Mouse (Mus musculus): ENCODE data around the gene Ngef.

Ngef gene

DNA sequence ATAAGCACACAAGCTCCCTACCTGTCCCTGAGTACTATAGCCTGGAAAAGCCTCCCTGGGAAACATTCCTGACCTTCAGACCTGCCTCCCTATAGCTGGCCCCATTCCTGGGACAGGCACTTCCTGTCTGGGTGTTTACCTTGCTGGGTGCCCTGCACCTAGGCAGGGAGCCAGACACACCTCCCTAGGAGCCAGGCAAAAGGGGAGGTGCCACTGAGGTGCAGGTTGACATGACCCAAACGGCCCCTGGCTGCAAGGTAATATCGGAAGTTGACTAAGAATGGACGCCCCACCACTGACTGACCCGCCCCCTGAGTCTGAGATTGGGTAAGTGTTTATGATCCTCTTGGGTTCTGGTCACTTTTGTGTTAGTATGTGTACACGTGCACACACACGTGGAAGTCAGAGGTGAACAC lies at the start of gene Ngef:
TSS of gene Ngef (minus strand) at position 71 of the 416 bp plus-strand sequence.
- DNase-seq (ENCODE audit: low spot score), result peak; percentile 45

DNA sequence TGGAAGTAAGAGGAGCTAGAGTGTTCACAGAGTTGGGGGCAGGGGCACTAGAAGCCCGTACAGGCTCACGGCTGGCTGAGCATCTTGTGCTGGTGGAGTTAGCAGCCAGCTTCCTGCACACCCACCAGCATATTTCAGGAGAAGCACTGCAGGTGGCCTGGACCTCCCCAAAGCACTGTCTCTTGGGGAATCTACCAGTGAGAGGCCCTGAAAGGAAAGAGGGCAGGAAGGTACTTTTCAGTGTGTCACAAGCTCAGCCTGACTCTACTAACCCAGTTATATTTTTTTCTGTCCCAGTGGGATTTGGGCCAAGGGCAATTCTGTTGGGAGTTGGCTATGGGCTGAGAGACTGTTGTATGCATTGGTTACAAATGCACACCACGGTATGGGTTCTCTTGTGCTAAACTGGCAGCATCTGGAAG lies 48.2 kb upstream of the Ngef start:
- no peak for DNase-seq (ENCODE audit: low spot score)

- DNase-seq (ENCODE audit: low spot score), result no peak
Measured at GRCm38 (mm10) chr1:87621146-87621857, 47.6 kb upstream of the Ngef start.

GRCm38 (mm10) chr1:87620693-87621092 lies 47.0 kb upstream of the Ngef start:
- no peak for DNase-seq (ENCODE audit: low spot score)

- DNase-seq (ENCODE audit: low spot score), result no peak
Measured at GRCm38 (mm10) chr1:87620211-87620668, 46.6 kb upstream of the Ngef start, which contains the start of gene Inpp5d. Gene Inpp5d, plus strand, starts transcription at chr1:87620312.

DNA sequence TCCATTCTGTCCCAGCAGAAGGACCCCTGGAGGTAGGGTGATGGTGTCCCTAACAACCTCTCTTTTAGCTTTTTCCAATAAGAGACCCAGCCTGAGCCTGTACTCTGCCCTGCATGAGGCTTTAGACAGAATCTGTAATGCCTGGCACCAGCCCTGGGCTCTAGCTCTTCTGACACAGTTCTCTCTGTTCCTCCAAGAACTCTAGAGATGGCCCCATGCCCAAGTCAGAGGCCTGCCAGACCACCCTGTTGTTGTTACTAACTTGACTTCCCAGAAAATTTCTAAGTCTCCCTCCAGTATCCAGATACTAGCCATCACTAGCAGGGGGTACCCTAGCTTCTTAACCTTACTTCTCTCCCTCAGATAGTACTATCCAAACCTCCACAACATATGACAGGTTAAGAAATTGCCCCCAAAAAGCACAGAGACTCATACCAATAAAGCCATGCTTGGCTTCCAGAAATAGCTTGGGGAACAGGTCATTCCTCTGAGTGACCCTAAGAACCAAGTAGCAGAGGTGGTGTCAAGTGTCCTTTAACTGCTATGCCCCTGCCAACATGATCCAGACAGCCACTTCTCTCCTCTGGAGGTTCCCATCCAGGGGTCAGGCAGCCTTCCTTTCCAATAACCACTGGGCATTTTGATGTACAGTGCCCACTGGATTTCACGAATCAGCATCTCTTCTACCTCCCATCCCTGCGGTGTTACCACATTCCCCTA lies 41.1 kb upstream of the Ngef start:
- DNase-seq (ENCODE audit: low spot score), result no peak

DNA sequence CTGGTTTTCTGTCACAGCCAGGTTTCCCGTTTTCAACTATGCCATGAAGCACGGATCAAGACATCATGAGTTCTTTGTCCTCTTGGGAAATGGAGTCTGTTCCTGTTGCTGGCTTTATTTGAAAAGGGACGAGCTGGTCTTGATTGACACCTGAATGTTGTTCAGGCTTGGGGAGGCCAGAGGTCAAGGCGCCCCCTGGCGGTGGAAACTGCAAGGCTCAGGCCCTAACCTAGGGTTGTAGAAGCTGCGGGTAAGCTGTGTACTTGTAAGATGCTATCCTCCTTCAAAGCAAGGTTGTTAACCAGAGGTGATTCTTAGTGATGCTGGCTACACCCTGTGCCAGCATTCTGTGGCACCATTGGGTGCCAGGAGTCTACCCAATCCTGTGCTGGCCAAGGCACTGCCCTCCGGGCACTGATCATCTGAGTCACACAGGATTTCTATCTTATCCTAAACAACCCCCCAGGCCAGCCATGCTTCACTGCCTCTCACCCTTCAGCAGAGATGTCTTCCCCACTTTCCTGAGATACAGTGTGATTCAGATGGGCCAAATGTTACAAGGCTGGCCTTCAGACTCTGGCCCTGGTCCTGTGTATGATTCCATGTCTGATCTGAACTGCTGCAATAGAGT lies 34.9 kb upstream of the Ngef start:
- DNase-seq (ENCODE audit: low spot score), result no peak

GRCm38 (mm10) chr1:87607385-87608091 lies 33.9 kb upstream of the Ngef start:
- no peak for DNase-seq (ENCODE audit: low spot score)

DNA sequence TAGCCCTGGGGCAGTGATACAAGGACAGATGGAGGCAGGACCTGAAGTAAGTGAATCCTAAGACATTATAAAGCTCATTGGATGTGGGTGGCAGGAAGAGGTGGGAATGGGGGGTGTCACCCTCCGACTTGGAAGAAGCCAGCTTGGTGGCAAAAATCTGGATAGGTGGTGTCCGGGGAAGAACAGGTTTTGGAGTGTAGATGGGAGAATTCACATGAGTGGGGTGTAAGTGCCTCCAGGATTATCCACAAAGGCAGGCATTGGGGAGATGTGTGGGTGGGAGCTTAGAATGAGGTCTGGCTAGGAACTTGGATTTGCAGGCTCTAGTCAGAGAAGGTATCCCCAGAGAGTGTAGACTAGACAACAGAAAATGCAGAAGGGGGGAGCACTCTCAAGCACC lies 31.6 kb upstream of the Ngef start:
- no peak for DNase-seq (ENCODE audit: low spot score)

GRCm38 (mm10) chr1:87603389-87603788 lies 29.7 kb upstream of the Ngef start:
- no peak for DNase-seq (ENCODE audit: low spot score)

- no peak for DNase-seq (ENCODE audit: low spot score)
Measured at GRCm38 (mm10) chr1:87601801-87602200, 28.1 kb upstream of the Ngef start.

GRCm38 (mm10) chr1:87600533-87600932 lies 26.9 kb upstream of the Ngef start:
- no peak for DNase-seq (ENCODE audit: low spot score)

- DNase-seq (ENCODE audit: low spot score), result no peak
Measured at GRCm38 (mm10) chr1:87594671-87595070, 21.0 kb upstream of the Ngef start.

DNA sequence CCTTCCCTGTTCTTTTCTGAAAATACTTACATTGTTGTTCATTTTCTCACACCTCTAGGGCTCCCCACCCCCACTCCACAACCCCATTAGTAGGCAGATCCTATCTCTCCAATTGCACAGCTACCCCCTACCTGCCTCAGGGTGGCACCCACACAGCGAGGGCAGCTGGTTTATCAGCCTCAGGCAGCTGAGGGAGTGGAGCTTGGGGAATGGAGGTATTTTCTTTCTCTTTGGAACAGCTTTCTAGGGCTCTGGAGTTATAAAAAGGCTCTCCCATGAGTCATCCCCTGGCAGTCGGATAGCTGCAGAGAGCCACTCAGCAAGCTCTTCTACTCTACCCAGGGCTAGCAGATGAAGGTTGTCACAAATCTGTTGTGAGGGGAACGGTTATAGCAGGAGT lies 20.6 kb upstream of the Ngef start:
- DNase-seq (ENCODE audit: low spot score), result no peak

GRCm38 (mm10) chr1:87589980-87590379 lies 16.3 kb upstream of the Ngef start:
- no peak for DNase-seq (ENCODE audit: low spot score)

DNA sequence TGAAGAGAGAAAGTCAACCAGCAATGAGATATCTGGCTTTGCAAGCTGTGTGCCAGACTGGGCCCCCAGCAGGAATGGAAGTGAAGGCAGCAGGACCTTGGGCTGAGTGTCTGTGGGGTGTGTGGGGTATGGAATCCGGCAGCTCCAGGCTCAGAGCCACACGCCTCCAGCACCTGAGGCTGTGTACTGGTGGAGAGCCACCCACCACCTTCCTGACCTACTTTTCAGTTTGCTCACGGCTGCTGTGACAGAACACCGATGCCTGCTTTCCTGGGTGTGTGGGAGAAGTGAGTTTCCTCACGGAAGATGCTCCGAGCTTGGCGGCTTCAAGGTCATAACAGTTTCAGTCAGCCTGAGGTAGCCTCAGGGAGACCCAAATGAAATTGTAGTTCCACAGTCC lies 15.5 kb upstream of the Ngef start:
- no peak for DNase-seq (ENCODE audit: low spot score)

DNA sequence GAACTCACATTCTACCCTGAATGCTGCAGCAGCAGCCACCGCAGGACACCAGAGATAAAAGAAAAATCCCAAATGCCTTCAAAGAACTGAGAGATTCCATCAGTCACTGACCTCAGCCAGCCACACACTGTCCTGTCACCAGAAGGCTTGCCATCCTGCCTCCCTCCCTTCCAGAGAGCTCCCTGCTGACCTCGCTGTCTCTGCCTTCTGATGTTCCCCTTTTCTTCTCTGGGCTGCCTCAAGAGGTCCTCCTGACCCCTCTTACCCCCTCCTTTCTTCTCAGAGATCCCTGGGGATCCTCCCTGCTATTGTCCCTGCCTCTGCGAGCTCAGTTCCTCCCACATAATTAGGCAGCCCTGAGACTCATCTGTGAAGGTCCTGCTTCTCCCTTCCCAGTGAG lies 7.2 kb upstream of the Ngef start:
- DNase-seq (ENCODE audit: low spot score), result no peak

GRCm38 (mm10) chr1:87578965-87579364 lies 5.3 kb upstream of the Ngef start:
- no peak for DNase-seq (ENCODE audit: low spot score)

DNA sequence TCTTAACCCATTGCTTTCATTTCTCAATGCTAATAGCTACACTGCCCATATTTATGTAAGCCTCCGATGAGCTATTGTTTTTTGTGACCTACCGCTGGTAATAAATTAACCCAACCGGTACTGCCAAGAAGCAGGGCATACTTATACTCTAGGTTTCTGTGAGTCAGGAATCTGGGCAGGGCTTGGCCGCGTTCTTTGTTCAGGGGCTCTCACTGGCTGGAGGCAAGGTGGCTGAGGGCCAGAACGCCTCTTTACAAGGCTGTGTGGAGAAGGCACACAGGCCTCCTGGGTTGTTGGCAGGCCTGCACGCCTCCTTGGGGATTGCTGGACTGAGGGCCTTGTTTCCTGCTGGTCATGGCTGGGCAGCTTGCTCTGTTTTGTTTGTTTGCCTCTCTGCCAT lies 1.1 kb upstream of the Ngef start:
- peak; percentile 67 for DNase-seq (ENCODE audit: low spot score)

GRCm38 (mm10) chr1:87574353-87574752 lies 683 bp upstream of the Ngef start:
- no peak for DNase-seq (ENCODE audit: low spot score)

- DNase-seq (ENCODE audit: low spot score), result no peak
Measured at GRCm38 (mm10) chr1:87573261-87573660, 409 bp downstream of the Ngef start.

- no peak for DNase-seq (ENCODE audit: low spot score)
Measured at GRCm38 (mm10) chr1:87568398-87568797, 5.3 kb downstream of the Ngef start.

Data from ovary, adult 18-20 months (tissue).